Mouse (Mus musculus) midbrain, embryonic 13.5 days (tissue): ENCODE measurements around the gene Mfap5. TPM values are rescaled to one million over a fixed set of nuclear protein-coding genes. Genes with fewer than 3 reads are reported as not detected.
"Not testable (repeated sequence)": the region's sequence is repeated elsewhere in the genome, so short reads cannot be mapped to it uniquely, and the experiment has no call there.

ENCODE experiments used
- ATAC-seq: fragments of 200-750 bp; cut with Nextera tagmentation; 2 replicates; pipeline ENCODE4 v1.8.0; 2017; ENCODE audit warnings: mild to moderate bottlenecking, moderate TSS enrichment, moderate library complexity
- H3K27ac ChIP-seq: fragments of 300-500 bp; sonication (generic); 2 replicates; pipeline ENCODE4 v1.5.1; 2015; ENCODE audit warnings: inconsistent platforms, mild to moderate bottlenecking, moderate library complexity
- H3K27me3 ChIP-seq: fragments of 300-500 bp; sonication (generic); 2 replicates; pipeline ENCODE4 v1.6.1; 2015; ENCODE audit warnings: mild to moderate bottlenecking, inconsistent platforms
- H3K36me3 ChIP-seq: fragments of 300-500 bp; sonication (generic); 2 replicates; pipeline ENCODE4 v1.6.1; 2015; ENCODE audit warnings: mild to moderate bottlenecking, inconsistent platforms
- H3K4me1 ChIP-seq: fragments of 300-500 bp; sonication (generic); replicated peaks from 2 replicates; pipeline ENCODE4 v1.6.1; 2015; ENCODE audit warnings: inconsistent platforms
- H3K4me2 ChIP-seq: fragments of 300-500 bp; sonication (generic); replicated peaks from 2 replicates; pipeline ENCODE4 v1.6.1; 2015; ENCODE audit warnings: moderate library complexity, mild to moderate bottlenecking, inconsistent platforms
- H3K4me3 ChIP-seq: fragments of 300-500 bp; sonication (generic); replicated peaks from 2 replicates; pipeline ENCODE4 v1.5.1; 2015; ENCODE audit warnings: mild to moderate bottlenecking, inconsistent platforms
- H3K9ac ChIP-seq: fragments of 300-500 bp; sonication (generic); replicated peaks from 2 replicates; pipeline ENCODE4 v1.6.1; 2015; ENCODE audit warnings: mild to moderate bottlenecking, inconsistent platforms
- H3K9me3 ChIP-seq: fragments of 300-500 bp; sonication (generic); 2 replicates; pipeline ENCODE4 v1.6.1; 2016; ENCODE audit warnings: mild to moderate bottlenecking, inconsistent platforms
- WGBS: fragments of 180-500 bp; shearing (Covaris S2); methylation state at CpG from one replicate; pipeline ENCODE4 v1.1.7; 2015; 5-methylcytosine and 5-hydroxymethylcytosine counted together
- polyA plus RNA-seq: library from polyadenylated mRNA; unstranded; fragments of >200 nt; fragmentation: Nextera tagmentation; extraction: Ambion mirVana; gene quantifications from 2 replicates; pipeline ENCODE4 v1.2.1, GENCODE M21; 2015

The Mfap5 gene
- polyA plus RNA-seq, 1 experiment from 2014 or later = 1.8 TPM

GRCm38 (mm10) chr6:122491557-122491956 lies 14.1 kb upstream of the Mfap5 start:
- H3K4me2 ChIP-seq = peak overlapping the region; percentile 58
- H3K27me3 ChIP-seq = peaks cover 3% of the 10 kb centered on the region; the same call in 1 of the 2 replicates
- peak; percentile 80 for ATAC-seq
- H3K9ac ChIP-seq = peak overlapping the region; percentile 56
- H3K36me3 ChIP-seq = no peaks in the 10 kb centered on the region
- peaks cover 49% of the 10 kb centered on the region for H3K4me1 ChIP-seq
- WGBS = under 1% methylated on average over 16 of the region's 16 CpGs
- peak overlapping the region; percentile 81 for H3K27ac ChIP-seq
- peak overlapping the region; percentile 39 for H3K4me3 ChIP-seq
- H3K9me3 ChIP-seq = no peaks in the 10 kb centered on the region

GRCm38 (mm10) chr6:122492479-122492878 lies 13.2 kb upstream of the Mfap5 start:
- Histone ChIP-seq H3K9me3 (no peaks in the 10 kb centered on the region), H3K4me2 (peak overlapping the region; percentile 58), H3K4me1 (peaks cover 54% of the 10 kb centered on the region), H3K36me3 (no peaks in the 10 kb centered on the region), H3K9ac (no peak overlapping the region), H3K27ac (no peak overlapping the region), H3K27me3 (peaks cover 3% of the 10 kb centered on the region; the same call in 1 of the 2 replicates), H3K4me3 (no peak overlapping the region)
- no peak for ATAC-seq
- 11% methylated on average over 6 of the region's 6 CpGs for WGBS

- Histone ChIP-seq H3K4me2 (no peak overlapping the region), H3K9me3 (no peaks in the 10 kb centered on the region), H3K27ac (peak overlapping the region; percentile 83), H3K4me3 (no peak overlapping the region), H3K9ac (no peak overlapping the region), H3K4me1 (peaks cover 54% of the 10 kb centered on the region), H3K36me3 (no peaks in the 10 kb centered on the region), H3K27me3 (peaks cover 3% of the 10 kb centered on the region; the same call in 1 of the 2 replicates)
- WGBS = 17% methylated on average over 6 of the region's 6 CpGs
- no peak for ATAC-seq
These were observed 11.7 kb upstream of the Mfap5 start for GRCm38 (mm10) chr6:122493799-122494472.

GRCm38 (mm10) chr6:122495082-122495881 lies 10.4 kb upstream of the Mfap5 start:
- H3K4me1 ChIP-seq = peaks cover 54% of the 10 kb centered on the region
- peak overlapping the region; percentile 48; the same call in 1 of the 2 replicates for H3K9ac ChIP-seq
- peak overlapping the region; percentile 39 for H3K4me2 ChIP-seq
- no peaks in the 10 kb centered on the region for H3K9me3 ChIP-seq
- peak overlapping the region; percentile 83 for H3K27ac ChIP-seq
- peaks cover 3% of the 10 kb centered on the region; the same call in 1 of the 2 replicates for H3K27me3 ChIP-seq
- H3K36me3 ChIP-seq = no peaks in the 10 kb centered on the region
- H3K4me3 ChIP-seq = peak overlapping the region; percentile 9; the same call in 1 of the 2 replicates
- peak; percentile 70 for ATAC-seq
- WGBS = 4% methylated on average over 21 of the region's 21 CpGs

GRCm38 (mm10) chr6:122496501-122496900 lies 9.1 kb upstream of the Mfap5 start:
- peaks cover 46% of the 10 kb centered on the region for H3K4me1 ChIP-seq
- H3K27ac ChIP-seq = peak overlapping the region; percentile 83
- peaks cover 3% of the 10 kb centered on the region; the same call in 1 of the 2 replicates for H3K27me3 ChIP-seq
- H3K9me3 ChIP-seq = no peaks in the 10 kb centered on the region
- H3K4me3 ChIP-seq = no peak overlapping the region
- ATAC-seq = no peak
- no peak overlapping the region for H3K9ac ChIP-seq
- H3K36me3 ChIP-seq = no peaks in the 10 kb centered on the region
- no peak overlapping the region for H3K4me2 ChIP-seq
- 34% methylated on average over 5 of the region's 5 CpGs for WGBS

GRCm38 (mm10) chr6:122498661-122499060 lies 7.0 kb upstream of the Mfap5 start, which contains the start of gene Rimklb:
TSS of gene Rimklb (minus strand) at chr6:122498761.
- ATAC-seq = no peak
- no peak within 1 kb of the TSS for H3K27ac ChIP-seq
- no peaks in the 10 kb centered on the region for H3K36me3 ChIP-seq
- peaks cover 3% of the 10 kb centered on the region; the same call in 1 of the 2 replicates for H3K27me3 ChIP-seq
- no peak within 1 kb of the TSS for H3K4me2 ChIP-seq
- H3K4me3 ChIP-seq = no peak within 1 kb of the TSS
- WGBS = 66% methylated on average over 5 of the region's 5 CpGs
- peaks cover 32% of the 10 kb centered on the region for H3K4me1 ChIP-seq
- no peak within 1 kb of the TSS for H3K9ac ChIP-seq
- no peaks in the 10 kb centered on the region for H3K9me3 ChIP-seq

- Histone ChIP-seq H3K4me2 (no peak overlapping the region), H3K4me3 (no peak overlapping the region), H3K36me3 (no peaks in the 10 kb centered on the region), H3K9ac (no peak overlapping the region), H3K4me1 (no peaks in the 10 kb centered on the region), H3K9me3 (no peaks in the 10 kb centered on the region), H3K27ac (no peak overlapping the region), H3K27me3 (no peaks in the 10 kb centered on the region)
- WGBS = 76% methylated on average over 4 of the region's 4 CpGs
- ATAC-seq = no peak
These were observed 604 bp upstream of the Mfap5 start for GRCm38 (mm10) chr6:122505041-122505440.

- no peak overlapping the region for H3K4me3 ChIP-seq
- no peaks in the 10 kb centered on the region for H3K4me1 ChIP-seq
- no peaks in the 10 kb centered on the region for H3K9me3 ChIP-seq
- 87% methylated on average over 8 of the region's 8 CpGs for WGBS
- no peak for ATAC-seq
- H3K4me2 ChIP-seq = no peak overlapping the region
- H3K27ac ChIP-seq = no peak overlapping the region
- no peak overlapping the region for H3K9ac ChIP-seq
- no peaks in the 10 kb centered on the region for H3K36me3 ChIP-seq
- no peaks in the 10 kb centered on the region for H3K27me3 ChIP-seq
These were observed 2.8 kb downstream of the Mfap5 start for GRCm38 (mm10) chr6:122508494-122508893.

GRCm38 (mm10) chr6:122512914-122513878 lies 7.6 kb downstream of the Mfap5 start:
- no peak overlapping the region for H3K4me2 ChIP-seq
- H3K27ac ChIP-seq = no peak overlapping the region
- no peak for ATAC-seq
- no peaks in the 10 kb centered on the region for H3K4me1 ChIP-seq
- H3K27me3 ChIP-seq = no peaks in the 10 kb centered on the region
- 76% methylated on average over 12 of the region's 12 CpGs for WGBS
- H3K36me3 ChIP-seq = no peaks in the 10 kb centered on the region
- no peak overlapping the region for H3K4me3 ChIP-seq
- H3K9ac ChIP-seq = no peak overlapping the region
- H3K9me3 ChIP-seq = no peaks in the 10 kb centered on the region

GRCm38 (mm10) chr6:122514312-122514711 lies 8.7 kb downstream of the Mfap5 start:
- no peak overlapping the region for H3K9ac ChIP-seq
- no peaks in the 10 kb centered on the region for H3K4me1 ChIP-seq
- ATAC-seq = no peak
- H3K9me3 ChIP-seq = no peaks in the 10 kb centered on the region
- WGBS = 80% methylated on average over 3 of the region's 3 CpGs
- H3K4me2 ChIP-seq = no peak overlapping the region
- no peak overlapping the region for H3K27ac ChIP-seq
- no peak overlapping the region for H3K4me3 ChIP-seq
- no peaks in the 10 kb centered on the region for H3K27me3 ChIP-seq
- H3K36me3 ChIP-seq = no peaks in the 10 kb centered on the region

- H3K4me1 ChIP-seq, H3K4me3 ChIP-seq, H3K9ac ChIP-seq, H3K36me3 ChIP-seq, H3K9me3 ChIP-seq, H3K27ac ChIP-seq, ATAC-seq, H3K27me3 ChIP-seq, H3K4me2 ChIP-seq: not testable (repeated sequence)
- 93% methylated on average over 2 of the region's 2 CpGs for WGBS
These were observed 10.1 kb downstream of the Mfap5 start for GRCm38 (mm10) chr6:122515762-122516161.
